Mouse (Mus musculus): ENCODE results near the gene Zfp710. TPM values are rescaled to one million over a fixed set of nuclear protein-coding genes. Genes with fewer than 3 reads are reported as not detected.

Zfp710 gene
- polyA plus RNA-seq, 1 experiment from 2014 or later = 15.8 TPM

- peaks cover 40% of the 10 kb centered on the region for H3K4me1 ChIP-seq
- no peaks in the 10 kb centered on the region for H3K36me3 ChIP-seq
- no peak overlapping the region for H3K9ac ChIP-seq
- no peaks in the 10 kb centered on the region for H3K27me3 ChIP-seq (replicated peaks)
- no peak overlapping the region for H3K4me2 ChIP-seq
- ATAC-seq (ENCODE audit: insufficient read depth, low FRiP score, low read depth) = no peak
- H3K27ac ChIP-seq = peak overlapping the region; percentile 26; the same call in 1 of the 2 replicates
- no peaks in the 10 kb centered on the region for H3K9me3 ChIP-seq
- no peak overlapping the region for H3K4me3 ChIP-seq (replicated peaks)
Observed at GRCm38 (mm10) chr7:80030009-80030408, 5.4 kb downstream of the Zfp710 start.

- Histone ChIP-seq H3K9ac (no peak overlapping the region), H3K4me1 (peaks cover 42% of the 10 kb centered on the region), H3K27ac (no peak overlapping the region), H3K27me3 (replicated peaks) (no peaks in the 10 kb centered on the region), H3K4me3 (replicated peaks) (no peak overlapping the region), H3K9me3 (no peaks in the 10 kb centered on the region), H3K36me3 (no peaks in the 10 kb centered on the region), H3K4me2 (no peak overlapping the region)
- 82% methylated on average over 8 of the region's 8 CpGs for WGBS
- no peak for ATAC-seq (ENCODE audit: insufficient read depth, low FRiP score, low read depth)
Observed at GRCm38 (mm10) chr7:80030486-80030885, 5.9 kb downstream of the Zfp710 start.

GRCm38 (mm10) chr7:80030987-80031386 is 6.4 kb downstream of the Zfp710 start:
- Histone ChIP-seq H3K4me2 (no peak overlapping the region), H3K4me3 (replicated peaks) (no peak overlapping the region), H3K9ac (no peak overlapping the region), H3K27me3 (replicated peaks) (no peaks in the 10 kb centered on the region), H3K9me3 (no peaks in the 10 kb centered on the region), H3K36me3 (no peaks in the 10 kb centered on the region), H3K27ac (no peak overlapping the region), H3K4me1 (peaks cover 47% of the 10 kb centered on the region)
- WGBS = 94% methylated on average over 8 of the region's 8 CpGs
- no peak for ATAC-seq (ENCODE audit: insufficient read depth, low FRiP score, low read depth)

- H3K9ac ChIP-seq = no peak overlapping the region
- H3K27ac ChIP-seq = no peak overlapping the region
- H3K36me3 ChIP-seq = no peaks in the 10 kb centered on the region
- peaks cover 51% of the 10 kb centered on the region for H3K4me1 ChIP-seq
- H3K9me3 ChIP-seq = no peaks in the 10 kb centered on the region
- H3K27me3 ChIP-seq (replicated peaks) = no peaks in the 10 kb centered on the region
- no peak overlapping the region for H3K4me2 ChIP-seq
- ATAC-seq (ENCODE audit: insufficient read depth, low FRiP score, low read depth) = no peak
- H3K4me3 ChIP-seq (replicated peaks) = no peak overlapping the region
- 78% methylated on average over 10 of the region's 10 CpGs for WGBS
Observed at GRCm38 (mm10) chr7:80031478-80031877, 6.9 kb downstream of the Zfp710 start.

- H3K36me3 ChIP-seq = no peaks in the 10 kb centered on the region
- H3K4me3 ChIP-seq (replicated peaks) = no peak overlapping the region
- peaks cover 51% of the 10 kb centered on the region for H3K4me1 ChIP-seq
- WGBS = 52% methylated on average over 10 of the region's 10 CpGs
- H3K27ac ChIP-seq = no peak overlapping the region
- no peak overlapping the region for H3K9ac ChIP-seq
- H3K9me3 ChIP-seq = no peaks in the 10 kb centered on the region
- ATAC-seq (ENCODE audit: insufficient read depth, low FRiP score, low read depth) = 0 out of 2 replicates have a peak, but pooled peaks have one; percentile 17
- no peak overlapping the region; the same call in 1 of the 2 replicates for H3K4me2 ChIP-seq
- no peaks in the 10 kb centered on the region for H3K27me3 ChIP-seq (replicated peaks)
Observed at GRCm38 (mm10) chr7:80032216-80033052, 7.8 kb downstream of the Zfp710 start.

- 68% methylated on average over 9 of the region's 9 CpGs for WGBS
- Histone ChIP-seq H3K27me3 (replicated peaks) (no peaks in the 10 kb centered on the region), H3K9ac (no peak overlapping the region), H3K4me2 (peak overlapping the region; percentile 21; the same call in 1 of the 2 replicates), H3K27ac (no peak overlapping the region), H3K36me3 (no peaks in the 10 kb centered on the region), H3K4me1 (peaks cover 44% of the 10 kb centered on the region), H3K9me3 (no peaks in the 10 kb centered on the region), H3K4me3 (replicated peaks) (no peak overlapping the region)
- ATAC-seq (ENCODE audit: insufficient read depth, low FRiP score, low read depth) = no peak
Observed at GRCm38 (mm10) chr7:80033064-80033717, 8.6 kb downstream of the Zfp710 start.

- Histone ChIP-seq H3K27ac (no peak overlapping the region), H3K27me3 (replicated peaks) (no peaks in the 10 kb centered on the region), H3K4me2 (no peak overlapping the region), H3K4me1 (peaks cover 40% of the 10 kb centered on the region), H3K36me3 (no peaks in the 10 kb centered on the region), H3K9me3 (no peaks in the 10 kb centered on the region), H3K9ac (no peak overlapping the region), H3K4me3 (replicated peaks) (no peak overlapping the region)
- ATAC-seq (ENCODE audit: insufficient read depth, low FRiP score, low read depth) = no peak
- 75% methylated on average over 9 of the region's 9 CpGs for WGBS
Observed at GRCm38 (mm10) chr7:80033771-80034170, 9.2 kb downstream of the Zfp710 start.

GRCm38 (mm10) chr7:80035086-80035485 is 10.5 kb downstream of the Zfp710 start:
- no peak overlapping the region for H3K27ac ChIP-seq
- no peaks in the 10 kb centered on the region for H3K9me3 ChIP-seq
- peaks cover 29% of the 10 kb centered on the region for H3K4me1 ChIP-seq
- no peaks in the 10 kb centered on the region for H3K36me3 ChIP-seq
- H3K4me2 ChIP-seq = no peak overlapping the region
- H3K4me3 ChIP-seq (replicated peaks) = no peak overlapping the region
- no peak overlapping the region for H3K9ac ChIP-seq
- ATAC-seq (ENCODE audit: insufficient read depth, low FRiP score, low read depth) = no peak
- H3K27me3 ChIP-seq (replicated peaks) = no peaks in the 10 kb centered on the region
- 65% methylated on average over 6 of the region's 6 CpGs for WGBS

- Histone ChIP-seq H3K4me1 (peaks cover 28% of the 10 kb centered on the region), H3K9me3 (no peaks in the 10 kb centered on the region), H3K36me3 (no peaks in the 10 kb centered on the region), H3K4me3 (replicated peaks) (no peak overlapping the region), H3K4me2 (no peak overlapping the region), H3K9ac (no peak overlapping the region), H3K27me3 (replicated peaks) (no peaks in the 10 kb centered on the region), H3K27ac (peak overlapping the region; percentile 52)
- no peak; the same call in 1 of the 2 replicates for ATAC-seq (ENCODE audit: insufficient read depth, low FRiP score, low read depth)
- 43% methylated on average over 4 of the region's 4 CpGs for WGBS
Observed at GRCm38 (mm10) chr7:80035748-80036147, 11.1 kb downstream of the Zfp710 start.

- Histone ChIP-seq H3K4me1 (peaks cover 15% of the 10 kb centered on the region), H3K4me2 (no peak overlapping the region), H3K4me3 (replicated peaks) (no peak overlapping the region), H3K36me3 (0 out of 2 replicates have a peak, but pooled peaks cover 2% of the 10 kb centered on the region), H3K27me3 (replicated peaks) (no peaks in the 10 kb centered on the region), H3K9ac (no peak overlapping the region), H3K27ac (no peak overlapping the region), H3K9me3 (no peaks in the 10 kb centered on the region)
- ATAC-seq (ENCODE audit: insufficient read depth, low FRiP score, low read depth) = no peak
- 87% methylated on average over 8 of the region's 8 CpGs for WGBS
Observed at GRCm38 (mm10) chr7:80039699-80040098, 15.1 kb downstream of the Zfp710 start.

- no peaks in the 10 kb centered on the region for H3K9me3 ChIP-seq
- WGBS = 36% methylated on average over 7 of the region's 7 CpGs
- 0 out of 2 replicates have a peak, but pooled peaks cover 2% of the 10 kb centered on the region for H3K36me3 ChIP-seq
- ATAC-seq (ENCODE audit: insufficient read depth, low FRiP score, low read depth) = 0 out of 2 replicates have a peak, but pooled peaks have one; percentile 22
- H3K27ac ChIP-seq = peak overlapping the region; percentile 44
- peaks cover 25% of the 10 kb centered on the region for H3K4me1 ChIP-seq
- H3K4me2 ChIP-seq = no peak overlapping the region
- H3K27me3 ChIP-seq (replicated peaks) = no peaks in the 10 kb centered on the region
- H3K9ac ChIP-seq = no peak overlapping the region
- H3K4me3 ChIP-seq (replicated peaks) = no peak overlapping the region
Observed at GRCm38 (mm10) chr7:80044170-80044569, 19.6 kb downstream of the Zfp710 start.

- Histone ChIP-seq H3K4me1 (peaks cover 40% of the 10 kb centered on the region), H3K27ac (no peak overlapping the region)
Observed at GRCm38 (mm10) chr7:80047041-80047440, 22.4 kb downstream of the Zfp710 start.

More at GRCm38 (mm10) chr7:80047041-80047440, 22.4 kb downstream of the Zfp710 start:
- Histone ChIP-seq H3K4me2 (no peak overlapping the region), H3K4me3 (replicated peaks) (no peak overlapping the region), H3K9ac (no peak overlapping the region), H3K27me3 (replicated peaks) (no peaks in the 10 kb centered on the region), H3K36me3 (no peaks in the 10 kb centered on the region), H3K9me3 (no peaks in the 10 kb centered on the region)
- ATAC-seq (ENCODE audit: insufficient read depth, low FRiP score, low read depth) = no peak
- 85% methylated on average over 4 of the region's 4 CpGs for WGBS

Data from stomach, embryonic 15.5 days (tissue).